Mouse (Mus musculus): ENCODE measurements around the gene Barhl1.

Barhl1 gene

GRCm38 (mm10) chr2:28860678-28861423 is 55.6 kb downstream of the Barhl1 start:
- DNase-seq (ENCODE audit: low spot score), result no peak

GRCm38 (mm10) chr2:28859303-28859702 is 57.2 kb downstream of the Barhl1 start:
- DNase-seq (ENCODE audit: low spot score), result no peak
